Mouse (Mus musculus) liver (tissue): Measurements from ENCODE around the gene Cldn9.

Experiments
- DNase-seq: peaks from one replicate; pipeline ENCODE4 v3.0.0-alpha.2; 2020; ENCODE audit warnings: mixed read lengths

Gene Cldn9

DNA sequence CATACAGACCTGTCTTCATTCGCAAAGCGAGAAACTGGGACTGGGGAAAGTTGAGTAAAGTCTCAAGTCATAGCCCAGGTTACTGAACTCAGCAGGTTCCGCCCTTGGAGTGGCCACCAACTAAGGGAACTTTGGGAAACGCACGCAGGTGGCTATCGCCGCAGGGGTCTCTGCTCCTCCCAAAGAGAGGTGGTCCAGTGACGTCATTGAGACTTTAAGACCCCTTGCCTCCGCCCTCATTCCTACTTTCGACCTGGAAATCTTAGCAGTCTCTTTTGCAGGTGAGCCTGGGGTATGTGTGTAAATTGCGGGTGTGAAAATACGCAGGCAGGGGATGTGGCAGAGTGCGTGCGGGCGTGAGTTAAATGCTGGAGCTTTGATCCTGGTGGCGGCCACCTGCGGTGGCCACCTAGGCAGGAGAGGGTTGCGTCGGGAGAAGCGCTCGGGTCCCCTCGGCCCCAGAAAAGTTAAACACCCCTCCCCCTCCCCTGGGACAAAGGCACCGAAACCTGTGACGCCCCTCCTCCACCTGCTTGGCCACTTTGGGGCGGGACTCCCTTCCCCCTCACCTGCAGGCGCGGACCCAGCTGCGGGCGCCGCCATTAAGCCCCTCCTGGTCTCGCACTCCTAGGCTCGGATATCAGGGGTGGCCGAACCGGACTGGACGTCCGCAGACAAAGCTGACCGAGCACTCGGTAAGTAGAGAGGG lies 4.5 kb downstream of the Cldn9 start, which contains the start of gene Cldn6:
Gene Cldn6, plus strand, starts transcription at position 123 of the 709 bp plus-strand sequence.
- DNase-seq = no peak

DNA sequence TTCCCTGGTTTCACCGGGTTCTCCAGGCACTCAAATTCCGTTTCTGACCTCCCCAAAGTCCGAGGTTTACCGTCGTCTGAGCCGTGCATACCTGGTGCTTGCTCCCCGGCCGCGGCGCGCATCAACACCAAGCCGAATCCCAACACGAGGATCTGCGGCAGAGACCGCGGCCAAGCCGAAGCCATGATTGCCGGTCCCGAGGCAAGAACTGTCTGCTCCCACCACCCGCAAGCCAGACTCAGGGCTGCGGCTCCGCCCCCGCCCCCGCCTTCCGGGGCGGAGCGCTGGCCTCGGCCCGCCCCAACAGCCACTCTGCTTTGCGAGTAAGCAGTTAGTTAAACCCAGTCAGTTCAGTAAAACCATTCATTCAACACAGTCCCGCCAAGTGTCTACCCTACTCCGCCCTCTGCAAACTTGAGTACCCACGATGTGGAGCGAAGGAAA lies 6.6 kb downstream of the Cldn9 start, which contains the start of gene Tnfrsf12a:
Gene Tnfrsf12a, minus strand, starts transcription at position 233 of the 444 bp plus-strand sequence.
- peak; percentile 82 for DNase-seq

DNA sequence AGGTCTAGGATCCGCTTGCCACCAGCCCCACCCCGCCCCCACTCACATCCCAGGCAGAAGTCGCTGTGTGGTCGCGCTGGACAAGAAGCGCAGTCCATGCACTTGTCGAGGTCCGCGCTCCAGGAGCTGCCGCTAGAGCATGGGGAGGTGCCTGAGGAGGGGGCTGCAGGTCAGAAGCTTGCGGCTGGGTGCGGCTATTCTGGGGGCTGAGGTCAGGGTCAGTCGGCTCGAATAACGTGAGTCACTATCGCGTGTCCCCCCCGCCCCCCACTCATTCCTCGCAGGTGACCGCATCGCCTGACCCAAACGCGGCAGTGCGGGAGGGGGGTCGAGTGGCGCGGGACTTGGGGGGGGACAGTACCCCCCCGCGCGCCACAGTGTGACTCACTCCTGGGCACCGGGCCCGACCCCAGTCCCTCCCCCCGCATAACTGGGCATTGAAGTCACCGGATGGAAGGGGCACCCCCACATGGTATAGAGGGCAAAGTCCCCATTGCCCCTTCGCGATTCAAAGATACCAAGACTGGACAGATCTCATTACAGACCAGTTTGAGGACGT lies 7.3 kb downstream of the Cldn9 start:
- DNase-seq = peak; percentile 20

DNA sequence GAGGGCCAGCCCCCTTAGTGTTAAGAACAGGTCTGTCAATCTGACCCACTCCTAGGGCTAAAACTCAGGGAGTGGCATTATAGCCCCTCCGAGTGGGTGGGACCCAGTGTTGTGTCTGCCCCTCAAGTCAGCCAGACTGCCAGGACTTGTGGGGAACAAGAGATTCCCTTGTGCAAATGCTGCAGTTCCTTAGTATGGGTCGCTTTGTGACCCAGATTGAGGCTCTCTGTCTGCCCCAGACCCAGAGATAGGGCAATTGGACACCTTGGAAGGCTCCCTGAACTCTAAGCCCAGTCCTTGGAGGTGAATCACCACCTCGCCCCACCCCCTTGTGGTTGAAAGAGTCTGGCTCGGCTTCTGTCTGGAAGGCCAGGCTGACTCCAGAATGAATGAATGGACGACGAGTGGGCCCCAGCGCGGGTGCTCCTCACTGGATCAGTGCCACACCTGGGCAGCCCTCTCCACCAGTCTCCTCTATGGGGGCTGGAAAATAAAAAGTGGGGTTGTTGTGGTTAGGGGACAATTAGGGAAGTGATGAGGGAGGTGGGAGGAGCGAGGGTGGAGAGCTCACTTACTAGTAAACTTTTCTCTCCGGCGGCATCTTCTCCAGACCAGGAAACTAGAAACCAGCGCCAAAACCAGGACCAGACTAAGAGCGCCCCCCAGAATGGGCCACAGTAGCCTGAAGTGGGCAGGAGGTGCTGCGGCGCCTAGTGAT lies 8.1 kb downstream of the Cldn9 start:
- DNase-seq = peak; percentile 25

DNA sequence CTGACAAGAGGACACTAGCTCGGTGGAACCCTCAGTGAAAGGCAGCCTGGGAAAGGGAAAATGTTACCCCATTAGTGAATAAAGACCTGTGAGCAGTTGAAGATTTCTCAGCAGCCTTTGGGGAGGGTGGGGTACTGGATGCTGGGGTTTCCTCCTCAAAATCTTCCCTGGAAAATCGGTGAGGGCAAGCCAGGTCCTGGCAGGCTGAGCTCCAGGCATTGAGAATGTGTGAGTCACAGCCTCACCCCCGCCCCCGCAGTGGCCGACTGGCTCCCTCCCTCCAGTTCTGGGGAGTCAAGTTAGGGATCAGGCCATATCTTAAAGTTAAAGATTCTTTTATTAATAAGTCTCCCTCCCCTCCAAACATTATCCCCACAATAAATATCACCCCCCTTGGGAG lies 8.7 kb downstream of the Cldn9 start:
- no peak for DNase-seq

DNA sequence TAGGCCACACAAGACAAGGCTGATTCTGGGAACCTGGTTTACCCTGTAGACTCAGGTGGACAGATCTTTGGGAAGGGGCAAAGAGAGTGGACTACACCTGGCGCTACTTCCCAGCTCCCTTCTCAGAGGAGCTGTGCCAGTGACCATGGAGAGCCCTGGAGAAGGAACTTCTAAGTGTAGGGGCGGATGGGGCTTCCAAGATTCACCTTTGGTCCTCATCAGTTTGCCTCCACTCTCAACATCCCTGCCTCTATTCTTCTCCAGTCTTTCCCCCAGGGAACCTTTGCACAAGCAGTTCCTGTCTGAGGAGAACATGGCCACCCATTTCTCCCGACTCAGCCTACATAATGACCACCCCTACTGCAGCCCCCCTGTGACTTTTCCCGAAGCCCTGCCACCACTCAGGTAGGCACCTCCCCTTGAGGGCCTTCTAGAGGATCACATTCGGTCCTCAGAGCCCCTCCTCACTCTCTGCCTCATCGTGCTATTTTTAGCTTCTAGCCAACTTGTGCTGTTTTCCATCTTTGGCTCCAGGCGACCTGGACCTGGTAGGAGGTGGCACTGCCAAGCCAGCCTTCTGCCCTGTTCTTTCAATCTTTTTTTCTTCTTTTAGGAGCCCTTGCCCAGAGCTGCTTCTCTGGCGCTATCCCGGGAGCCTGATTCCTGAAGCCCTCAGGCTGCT lies 9.4 kb downstream of the Cldn9 start:
- no peak for DNase-seq

DNA sequence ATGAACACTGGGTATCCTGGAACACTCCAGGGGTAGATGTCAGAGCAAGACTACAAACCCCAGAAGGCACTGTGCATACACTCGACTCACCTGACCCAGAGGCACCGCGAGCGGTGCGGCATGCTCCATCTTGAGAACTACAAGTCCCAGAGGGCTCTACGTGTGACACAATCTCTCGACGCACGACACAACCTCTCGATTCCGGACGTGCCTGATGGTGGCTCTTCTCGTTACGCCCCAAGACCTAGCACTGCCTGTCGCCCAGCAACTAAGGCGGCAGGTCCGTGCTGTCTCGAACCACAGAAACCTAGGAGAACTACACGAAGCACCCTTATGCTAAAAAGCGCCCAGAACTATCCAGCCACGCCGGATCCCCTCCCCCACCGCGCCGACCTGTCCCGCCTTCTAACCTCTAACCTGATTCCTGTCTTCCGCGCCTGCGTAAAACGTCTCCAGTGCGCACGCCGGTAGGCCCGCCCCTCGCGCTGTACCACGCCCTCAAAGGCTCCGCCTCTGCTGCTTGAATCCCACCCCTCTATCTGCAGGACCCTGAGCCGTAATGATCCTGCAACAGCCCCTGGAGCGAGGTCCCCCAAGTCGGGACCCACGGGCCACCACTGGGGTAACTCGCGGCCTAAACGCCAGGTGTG lies 10.3 kb downstream of the Cldn9 start, which contains the start of the genes Hcfc1r1 and Thoc6:
Gene Hcfc1r1, plus strand, starts transcription at position 173 of the 650 bp plus-strand sequence.
Gene Thoc6, minus strand, starts transcription at position 459 of the 650 bp plus-strand sequence.
- peak; percentile 91 for DNase-seq

DNA sequence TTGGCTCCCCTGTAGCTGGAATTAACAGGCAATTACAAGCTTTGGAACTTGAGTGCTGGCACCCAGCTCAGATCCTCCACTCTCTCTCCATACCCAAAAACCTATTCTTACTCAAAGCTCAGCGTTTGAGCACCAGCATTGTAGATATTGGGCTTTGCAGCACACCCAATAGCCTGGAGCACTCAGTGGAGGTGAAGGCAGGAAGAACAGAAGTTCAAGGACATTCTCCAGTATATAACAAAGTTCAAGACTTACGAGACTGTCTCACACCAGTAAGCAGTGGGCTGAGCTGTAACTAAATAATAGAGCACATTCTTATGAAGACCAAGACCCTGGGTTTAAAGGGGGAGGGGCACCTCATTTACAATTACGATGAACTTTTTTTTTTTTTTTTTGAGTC lies 11.1 kb downstream of the Cldn9 start:
- no peak for DNase-seq

DNA sequence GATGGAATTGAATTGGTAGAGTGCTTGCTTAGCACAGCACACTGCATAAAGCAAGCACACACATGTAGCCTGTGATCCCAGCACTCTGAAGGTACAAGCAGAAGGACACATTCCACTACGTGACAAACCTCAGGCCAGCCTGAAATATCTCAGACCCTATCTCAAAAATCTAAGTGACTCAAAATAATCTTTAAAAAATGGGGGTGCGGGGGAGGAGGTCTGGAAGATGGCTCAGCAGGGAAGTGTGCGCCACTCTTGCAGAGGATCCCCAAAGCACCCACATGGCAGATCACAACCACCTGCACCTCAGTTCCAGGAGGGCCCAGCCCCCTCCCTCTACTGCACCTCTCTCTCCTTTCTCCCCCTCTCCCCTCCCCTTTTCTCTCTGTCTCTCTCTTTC lies 12.3 kb downstream of the Cldn9 start:
- DNase-seq = no peak

DNA sequence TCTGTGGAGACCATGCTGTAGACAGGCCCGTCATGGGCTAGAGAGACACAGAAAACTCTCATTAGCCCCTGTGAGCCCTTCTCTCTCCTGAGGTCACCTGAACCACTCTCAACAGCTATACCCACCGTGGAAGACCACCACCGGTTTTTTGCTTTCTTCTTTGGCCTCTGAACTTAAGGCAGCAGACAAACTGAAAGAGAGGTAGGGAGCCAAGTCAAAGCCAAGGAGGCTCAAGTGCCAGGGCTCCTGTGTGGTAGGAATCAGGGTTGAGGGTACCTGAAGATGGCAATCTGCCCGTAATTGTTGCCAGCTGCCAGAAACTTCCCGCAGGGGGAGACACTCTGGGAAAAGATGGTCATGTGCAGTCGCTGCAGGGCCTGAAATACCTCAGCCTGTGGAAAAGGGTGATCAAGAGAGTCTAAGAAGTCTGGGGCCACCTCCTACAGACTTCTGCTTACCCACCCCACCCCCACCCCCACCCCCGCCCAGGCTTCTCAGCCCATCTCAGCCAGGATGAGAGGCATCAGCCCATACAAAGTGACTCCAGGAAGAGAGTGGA lies 13.2 kb downstream of the Cldn9 start:
- no peak for DNase-seq

DNA sequence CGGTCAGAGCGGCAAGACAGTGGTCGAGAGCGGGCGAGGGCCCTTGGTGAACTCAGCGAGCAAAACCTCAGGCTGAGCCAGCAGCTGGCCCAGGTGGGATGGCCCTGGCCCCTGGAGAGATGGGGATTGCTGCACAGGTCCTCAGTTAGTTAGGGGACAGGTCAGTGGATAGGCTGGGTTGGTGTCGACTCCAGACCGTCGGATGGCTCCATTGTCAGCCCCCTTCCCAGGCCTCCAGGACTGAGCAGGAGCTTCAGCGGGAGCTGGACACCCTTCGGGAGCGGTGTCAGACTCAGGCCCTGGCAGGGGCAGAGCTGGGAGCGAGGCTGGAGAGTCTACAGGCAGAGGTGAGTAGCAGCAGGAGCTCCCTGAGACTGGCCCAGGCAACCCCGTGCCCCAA lies 18.3 kb downstream of the Cldn9 start:
- DNase-seq = no peak

DNA sequence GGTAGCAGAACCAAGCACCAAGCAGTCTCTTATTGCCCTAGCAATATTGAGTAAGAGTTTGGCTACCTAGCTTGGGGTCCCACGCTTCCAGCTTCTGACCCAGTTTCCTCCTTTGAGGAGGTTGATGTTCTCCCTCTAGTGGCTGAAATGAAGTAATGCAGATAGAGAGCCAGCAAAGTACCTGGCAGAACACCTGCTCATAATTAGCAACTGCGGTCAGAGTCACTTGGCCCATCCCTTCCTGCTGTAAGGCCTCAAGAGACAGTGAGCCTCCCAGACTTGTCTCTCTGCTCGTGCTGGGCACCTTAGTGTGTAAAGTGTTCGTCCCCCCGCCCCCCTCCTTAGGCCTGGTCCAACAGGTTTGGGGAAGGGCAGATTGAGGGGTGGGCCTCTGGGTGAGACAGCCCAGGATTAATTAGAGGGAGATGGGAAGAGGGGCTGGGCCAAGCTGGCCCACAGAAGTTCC lies 19.2 kb downstream of the Cldn9 start:
- DNase-seq = no peak

DNA sequence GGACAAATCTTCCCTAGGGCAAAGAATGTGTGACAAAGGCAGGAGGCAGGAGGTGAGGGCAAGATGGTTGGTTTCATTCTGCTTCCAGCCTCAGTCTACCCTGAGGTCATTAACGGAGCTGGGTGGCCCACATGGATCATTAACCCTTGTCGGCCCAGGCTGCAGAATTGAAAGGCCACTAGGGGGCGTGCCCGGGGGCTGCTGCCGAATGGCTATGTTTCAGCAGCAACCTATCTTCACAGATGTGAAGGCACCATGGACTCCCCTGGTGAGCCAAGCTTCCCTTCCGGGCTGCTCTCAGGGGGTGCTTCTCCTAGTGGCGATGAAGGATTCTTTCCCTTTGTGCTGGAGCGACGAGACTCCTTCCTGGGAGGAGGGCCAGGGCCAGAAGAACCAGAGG lies 22.3 kb downstream of the Cldn9 start:
- peak; percentile 35 for DNase-seq

DNA sequence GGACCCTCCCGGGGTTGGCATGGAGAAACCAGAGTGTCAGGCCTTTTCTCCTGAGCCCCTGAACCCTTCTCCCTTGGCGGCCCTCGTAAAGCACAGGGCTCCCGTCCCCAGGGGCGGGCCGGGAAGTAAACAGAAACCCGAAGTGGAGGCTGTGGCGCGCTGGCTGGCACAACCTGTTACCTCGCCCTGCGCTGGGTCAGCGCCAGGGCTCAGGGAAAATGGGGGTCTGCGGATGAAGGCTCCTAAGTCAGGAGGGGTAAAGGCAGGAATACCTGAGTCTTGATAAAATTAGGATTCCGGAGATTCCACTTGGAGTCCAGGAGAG lies 23.0 kb downstream of the Cldn9 start:
- DNase-seq = no peak

DNA sequence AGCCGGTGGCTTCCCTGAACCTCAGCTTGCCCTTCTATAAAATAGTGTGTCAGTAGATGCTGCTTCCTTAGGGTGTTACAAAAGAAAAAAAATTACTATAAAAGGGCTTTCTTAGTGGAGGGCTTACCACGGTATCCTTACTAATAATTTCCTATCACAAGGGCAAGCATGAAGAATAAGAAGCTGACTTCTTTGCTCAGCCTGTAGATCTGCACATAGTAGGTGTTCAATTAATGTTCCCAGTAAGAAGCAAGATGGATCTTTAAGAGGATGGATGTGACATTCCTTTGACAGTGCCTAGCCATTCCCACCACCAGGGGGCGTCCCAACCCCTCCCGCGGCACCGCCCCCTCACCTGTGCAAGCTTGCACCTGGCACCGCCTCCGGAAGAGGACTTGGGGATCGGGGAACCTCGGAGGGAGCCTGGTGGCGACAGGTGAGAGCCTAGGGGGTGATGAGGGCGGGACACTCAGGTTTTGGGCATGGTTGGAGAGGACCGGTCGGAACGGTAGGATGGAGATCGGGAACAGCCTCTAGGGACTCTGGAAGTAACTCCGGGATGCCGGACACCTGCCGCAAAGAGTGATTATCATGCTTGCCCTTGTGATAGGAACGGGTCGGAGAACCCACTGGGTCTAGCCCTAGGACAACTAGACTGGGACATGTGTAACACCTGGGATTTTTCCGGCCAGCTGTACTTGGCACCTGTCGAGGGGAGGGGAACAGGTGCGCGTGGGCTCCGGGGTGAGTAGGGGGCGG lies 23.5 kb downstream of the Cldn9 start, which contains the start of gene Bicdl2:
Gene Bicdl2, plus strand, starts transcription at position 390 of the 759 bp plus-strand sequence.
- peak; percentile 49 for DNase-seq

DNA sequence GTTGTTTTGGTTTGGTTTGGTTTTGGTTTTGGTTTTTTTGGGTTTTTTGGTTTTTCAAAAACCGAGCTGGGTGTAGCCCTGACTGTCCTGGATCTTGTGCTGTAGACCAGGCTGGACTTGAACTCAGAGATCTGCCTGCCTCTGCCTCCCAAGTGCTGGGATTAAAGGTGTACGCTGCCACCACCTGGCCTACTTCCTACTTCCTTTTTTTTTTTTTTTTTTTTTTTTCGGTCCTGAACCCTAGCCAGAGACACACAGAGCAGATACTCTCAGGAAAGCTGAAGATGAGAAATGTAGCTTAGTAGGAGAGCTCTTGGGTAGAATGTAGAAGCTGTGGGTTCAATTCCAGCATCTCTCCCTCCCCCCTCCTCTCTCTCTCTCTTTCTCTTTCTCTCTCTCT lies 25.4 kb downstream of the Cldn9 start:
- DNase-seq = no peak

DNA sequence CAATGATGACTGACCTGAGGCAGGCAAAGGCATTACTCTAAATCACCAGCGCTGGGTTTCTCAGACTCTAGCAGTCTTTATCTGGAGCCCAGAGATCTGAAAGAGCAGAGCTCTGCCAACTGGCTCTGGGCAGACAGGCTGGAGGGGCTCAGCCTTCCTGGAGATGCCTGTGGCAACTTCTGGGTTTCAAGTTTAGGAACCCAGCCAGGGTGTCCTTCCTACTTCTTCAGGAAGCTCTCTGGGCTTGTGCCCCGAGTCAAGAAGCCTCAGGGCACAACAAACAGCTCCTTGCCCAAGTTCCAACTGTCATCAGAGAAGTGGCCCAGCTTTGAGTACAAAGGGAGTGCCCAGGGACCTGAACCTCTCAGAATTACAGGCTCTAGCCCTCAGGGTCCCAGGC lies 29.4 kb downstream of the Cldn9 start:
- DNase-seq = no peak

DNA sequence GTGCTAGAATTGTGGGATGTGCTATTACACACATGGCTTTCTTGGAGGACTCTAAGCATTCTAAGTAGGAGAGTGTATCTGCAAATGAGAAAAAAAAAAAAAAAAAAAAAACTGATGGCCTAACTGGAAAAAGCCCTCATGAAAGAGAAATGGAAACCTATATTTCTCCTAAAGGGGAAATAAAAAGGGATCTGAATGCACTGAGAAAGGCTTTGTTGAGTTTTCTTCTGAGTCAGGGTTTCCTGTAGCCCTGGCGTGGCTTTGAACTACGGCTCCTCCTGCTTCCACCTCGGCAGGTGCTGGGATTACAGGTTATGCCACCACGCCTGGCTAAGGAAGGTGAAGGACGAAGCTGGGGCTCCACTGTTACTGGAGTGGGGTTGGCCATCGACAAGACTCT lies 29.8 kb downstream of the Cldn9 start:
- no peak for DNase-seq

DNA sequence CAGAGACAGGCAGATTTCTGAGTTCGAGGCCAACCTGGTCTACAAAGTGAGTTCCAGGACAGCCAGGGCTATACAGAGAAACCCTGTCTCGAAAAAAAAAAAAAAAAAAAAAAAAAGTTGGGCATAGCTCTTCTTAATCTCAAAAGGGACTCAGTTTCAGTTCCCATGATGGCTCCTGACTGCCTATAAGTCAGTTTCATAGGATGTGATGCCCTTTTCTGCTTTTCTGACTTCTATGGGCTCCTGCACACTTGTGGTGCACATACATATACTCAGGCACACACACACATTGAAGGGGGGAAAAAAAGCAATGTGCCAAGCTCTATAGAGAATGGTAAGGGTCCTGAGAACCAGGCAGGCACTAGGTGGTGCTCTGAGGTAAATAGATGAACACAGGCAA lies 30.5 kb downstream of the Cldn9 start:
- no peak for DNase-seq

DNA sequence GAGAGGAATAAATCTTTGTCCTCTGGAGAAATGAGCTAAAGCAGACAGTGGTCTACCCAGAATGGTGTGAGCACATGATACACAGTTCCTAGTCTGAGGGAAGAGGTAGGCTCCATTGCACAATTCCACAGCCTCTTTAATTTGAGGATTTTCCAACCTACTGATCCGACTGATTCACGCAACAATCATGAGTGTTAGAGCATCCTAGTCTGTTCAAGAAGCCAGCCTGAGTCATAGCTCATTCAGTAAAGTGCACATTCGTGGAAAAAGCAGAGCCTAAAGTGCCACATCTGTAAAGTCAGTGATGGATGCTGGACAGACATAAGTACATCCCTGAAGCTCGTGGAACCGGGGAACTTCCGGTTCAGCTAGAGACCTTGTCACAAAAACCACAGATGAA lies 32.5 kb downstream of the Cldn9 start:
- no peak for DNase-seq

DNA sequence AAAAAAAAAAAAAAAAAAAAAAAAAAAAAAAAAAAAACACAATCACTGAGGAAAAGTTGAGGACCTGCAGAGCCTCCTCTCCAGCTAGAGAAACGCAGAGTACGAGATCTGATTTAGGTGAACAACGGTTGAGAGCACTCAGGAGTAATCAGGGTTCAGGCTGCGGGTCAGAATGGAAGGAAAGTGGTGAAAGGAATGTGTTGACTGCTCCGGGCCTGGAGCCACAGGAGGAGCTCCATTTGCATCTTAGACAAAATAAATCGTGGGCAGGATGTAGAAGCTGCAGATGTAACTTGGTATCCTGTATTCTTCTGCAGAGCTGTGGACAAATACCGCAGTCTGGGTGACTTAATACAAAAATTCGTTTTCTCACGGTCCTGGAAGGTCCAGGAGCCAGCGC lies 37.9 kb downstream of the Cldn9 start:
- DNase-seq = no peak
